Mouse (Mus musculus) lung, postnatal 14 days (tissue): ENCODE data around the gene Dnajb1.
"Not testable (repeated sequence)": the region's sequence is repeated elsewhere in the genome, so short reads cannot be mapped to it uniquely, and the experiment has no call there.

ENCODE experiments used
- DNase-seq: peaks from one replicate; pipeline ENCODE4 v3.0.0; 2021

The Dnajb1 gene

GRCm38 (mm10) chr8:83578131-83579055 is 29.6 kb upstream of the Dnajb1 start:
- DNase-seq = no peak

GRCm38 (mm10) chr8:83579676-83580075 is 28.3 kb upstream of the Dnajb1 start:
- DNase-seq = no peak

- no peak for DNase-seq
Measured at GRCm38 (mm10) chr8:83580826-83581225, 27.2 kb upstream of the Dnajb1 start.

GRCm38 (mm10) chr8:83582226-83582625 is 25.8 kb upstream of the Dnajb1 start:
- no peak for DNase-seq

- no peak for DNase-seq
Measured at GRCm38 (mm10) chr8:83583236-83583635, 24.8 kb upstream of the Dnajb1 start.

- no peak for DNase-seq
Measured at GRCm38 (mm10) chr8:83584771-83585170, 23.2 kb upstream of the Dnajb1 start.

GRCm38 (mm10) chr8:83585333-83585732 is 22.7 kb upstream of the Dnajb1 start:
- no peak for DNase-seq

GRCm38 (mm10) chr8:83587644-83588043 is 20.3 kb upstream of the Dnajb1 start:
- DNase-seq = no peak

GRCm38 (mm10) chr8:83588886-83589285 is 19.1 kb upstream of the Dnajb1 start:
- DNase-seq = no peak

GRCm38 (mm10) chr8:83590488-83591023 is 17.4 kb upstream of the Dnajb1 start:
- no peak for DNase-seq

GRCm38 (mm10) chr8:83592682-83593081 is 15.3 kb upstream of the Dnajb1 start:
- no peak for DNase-seq

- no peak for DNase-seq
Measured at GRCm38 (mm10) chr8:83593325-83594166, 14.4 kb upstream of the Dnajb1 start.

GRCm38 (mm10) chr8:83594167-83595049 is 13.6 kb upstream of the Dnajb1 start:
- DNase-seq = peak; percentile 96

GRCm38 (mm10) chr8:83595050-83595345 is 13.0 kb upstream of the Dnajb1 start:
- DNase-seq = not testable (repeated sequence)

- DNase-seq = peak; percentile 15
Measured at GRCm38 (mm10) chr8:83596369-83596768, 11.6 kb upstream of the Dnajb1 start.

GRCm38 (mm10) chr8:83598146-83598545 is 9.8 kb upstream of the Dnajb1 start:
- DNase-seq = no peak

GRCm38 (mm10) chr8:83599814-83600213 is 8.2 kb upstream of the Dnajb1 start:
- DNase-seq = no peak

- no peak for DNase-seq
Measured at GRCm38 (mm10) chr8:83602650-83603029, 5.4 kb upstream of the Dnajb1 start.

GRCm38 (mm10) chr8:83608398-83608829 is 421 bp downstream of the Dnajb1 start:
- peak; percentile 84 for DNase-seq

- DNase-seq = no peak
Measured at GRCm38 (mm10) chr8:83609086-83609485, 1.1 kb downstream of the Dnajb1 start.

- DNase-seq = no peak
Measured at GRCm38 (mm10) chr8:83609547-83610180, 1.7 kb downstream of the Dnajb1 start.

- DNase-seq = no peak
Measured at GRCm38 (mm10) chr8:83611921-83612320, 3.9 kb downstream of the Dnajb1 start.
